Mouse (Mus musculus) lung, embryonic 16.5 days (tissue): ENCODE measurements around the gene Rfc4. TPM values are rescaled to one million over a fixed set of nuclear protein-coding genes. Genes with fewer than 3 reads are reported as not detected.

Source experiments
- ATAC-seq: fragments of 200-750 bp; cut with Nextera tagmentation; 2 replicates; pipeline ENCODE4 v1.8.0; 2017; ENCODE audit warnings: low read depth, mild to moderate bottlenecking, moderate library complexity
- H3K27ac ChIP-seq: fragments of 300-500 bp; sonication (generic); 2 replicates; pipeline ENCODE4 v1.5.1; 2014; ENCODE audit warnings: mild to moderate bottlenecking, control low read depth, low read length
- H3K27me3 ChIP-seq: fragments of 300-500 bp; sonication (generic); 2 replicates; pipeline ENCODE4 v1.6.1; 2014; ENCODE audit warnings: low read depth, low read length, mixed read lengths; ENCODE audit not compliant: control insufficient read depth, insufficient read depth
- H3K36me3 ChIP-seq: fragments of 300-500 bp; sonication (generic); 2 replicates; pipeline ENCODE4 v1.6.1; 2014; ENCODE audit warnings: low read length; ENCODE audit not compliant: control insufficient read depth, insufficient read depth
- H3K4me1 ChIP-seq: fragments of 300-500 bp; sonication (generic); replicated peaks from 2 replicates; pipeline ENCODE4 v1.6.1; 2014; ENCODE audit warnings: low read length, mixed read lengths; ENCODE audit not compliant: control insufficient read depth, insufficient read depth
- H3K4me2 ChIP-seq: fragments of 300-500 bp; sonication (generic); 2 replicates; pipeline ENCODE4 v1.6.1; 2014; ENCODE audit warnings: low read depth, low read length, control low read depth
- H3K4me3 ChIP-seq: fragments of 300-500 bp; sonication (generic); 2 replicates; pipeline ENCODE4 v1.5.1; 2014; ENCODE audit warnings: mild to moderate bottlenecking, low read length, control low read depth
- H3K9ac ChIP-seq: fragments of 300-500 bp; sonication (generic); 2 replicates; pipeline ENCODE4 v1.6.1; 2014; ENCODE audit warnings: low read length, control low read depth
- H3K9me3 ChIP-seq: fragments of 300-500 bp; sonication (generic); 2 replicates; pipeline ENCODE4 v1.6.1; 2016; ENCODE audit warnings: low read length; ENCODE audit not compliant: control insufficient read depth
- WGBS: fragments of 180-500 bp; shearing (Covaris S2); extraction: QIAGEN DNeasy Blood & Tissue Kit; methylation state at CpG from one replicate; pipeline ENCODE4 v1.1.7; 2014; 5-methylcytosine and 5-hydroxymethylcytosine counted together
- polyA plus RNA-seq: library from polyadenylated mRNA; unstranded; fragments of >200 nt; fragmentation: Nextera tagmentation; extraction: Ambion mirVana; gene quantifications from 2 replicates; pipeline ENCODE4 v1.2.1, GENCODE M21; 2015

Rfc4 gene
- polyA plus RNA-seq, 1 experiment from 2014 or later, result 123 TPM

DNA sequence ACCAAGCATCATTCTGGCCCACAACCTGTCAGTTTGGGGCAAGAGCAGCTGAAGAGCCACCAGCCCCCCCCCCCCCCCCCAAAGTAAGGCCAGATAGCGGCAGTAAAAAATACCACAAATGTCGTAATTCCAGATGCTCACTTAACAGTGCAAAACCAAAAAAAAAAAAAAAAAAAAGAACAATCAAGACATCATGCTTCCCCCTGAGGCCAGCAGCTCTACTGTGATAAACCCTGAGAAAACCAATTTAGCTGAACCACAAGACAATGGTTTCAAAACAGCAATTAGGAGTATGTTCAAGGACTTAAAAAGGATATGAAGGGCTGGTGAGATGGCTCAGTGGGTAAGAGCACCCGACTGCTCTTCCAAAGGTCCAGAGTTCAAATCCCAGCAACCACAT lies 34.6 kb upstream of the Rfc4 start:
- Histone ChIP-seq H3K36me3 (no peaks in the 10 kb centered on the region), H3K9me3 (no peaks in the 10 kb centered on the region), H3K4me2 (no peak overlapping the region), H3K4me1 (no peaks in the 10 kb centered on the region; the same call in 1 of the 2 replicates), H3K27ac (no peak overlapping the region), H3K9ac (no peak overlapping the region), H3K4me3 (no peak overlapping the region), H3K27me3 (no peaks in the 10 kb centered on the region)
- 86% methylated on average over 3 of the region's 3 CpGs for WGBS
- ATAC-seq, result no peak

DNA sequence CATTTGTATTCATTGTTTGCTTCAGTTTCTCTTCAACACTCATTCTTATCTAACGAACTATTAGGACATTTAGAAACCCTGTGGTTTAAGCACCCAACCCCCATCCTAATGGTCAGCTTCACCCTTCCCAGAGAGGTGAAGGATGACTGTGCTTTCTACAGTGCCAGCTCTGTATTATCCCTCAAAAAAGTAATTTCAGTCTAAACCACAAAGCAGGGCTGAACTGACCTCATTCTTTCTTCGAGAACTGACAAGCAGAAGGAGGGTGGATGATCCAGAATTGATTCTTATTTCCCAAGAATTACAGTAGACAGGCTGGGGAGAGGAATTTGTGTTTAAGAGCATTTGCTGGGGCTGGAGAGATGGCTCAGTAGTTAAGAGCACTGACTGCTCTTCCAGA lies 32.2 kb upstream of the Rfc4 start:
- Histone ChIP-seq H3K4me2 (no peak overlapping the region), H3K9ac (no peak overlapping the region), H3K9me3 (no peaks in the 10 kb centered on the region), H3K27me3 (no peaks in the 10 kb centered on the region), H3K27ac (no peak overlapping the region), H3K36me3 (no peaks in the 10 kb centered on the region), H3K4me1 (no peaks in the 10 kb centered on the region; the same call in 1 of the 2 replicates), H3K4me3 (no peak overlapping the region)
- 23% methylated on average over 2 of the region's 2 CpGs for WGBS
- ATAC-seq, result no peak

DNA sequence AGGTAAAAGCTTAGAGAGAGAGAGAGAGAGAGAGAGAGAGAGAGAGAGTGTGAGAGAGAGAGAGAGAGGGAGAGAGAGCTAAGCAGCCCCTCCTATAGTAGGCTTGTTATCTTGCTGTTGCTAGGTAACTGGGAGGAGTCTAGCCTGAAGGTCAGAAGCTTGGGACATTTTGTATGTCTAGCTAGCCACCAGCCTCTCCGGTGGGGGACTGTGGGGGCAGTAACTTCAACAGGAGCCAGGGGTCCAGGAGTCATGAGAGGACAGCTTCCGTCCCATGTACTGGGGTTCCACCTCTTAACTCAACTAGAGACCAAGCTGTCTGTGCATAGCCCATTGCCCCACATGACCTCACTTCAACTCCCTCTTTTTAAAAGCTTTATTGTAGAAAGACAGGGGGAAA lies 31.4 kb upstream of the Rfc4 start:
- H3K27me3 ChIP-seq, result no peaks in the 10 kb centered on the region
- H3K9ac ChIP-seq, result no peak overlapping the region
- H3K27ac ChIP-seq, result no peak overlapping the region
- no peak for ATAC-seq
- no peak overlapping the region for H3K4me2 ChIP-seq
- no peaks in the 10 kb centered on the region for H3K36me3 ChIP-seq
- 30% methylated on average over 2 of the region's 2 CpGs for whole genome bisulfite sequencing
- H3K4me1 ChIP-seq, result no peaks in the 10 kb centered on the region; the same call in 1 of the 2 replicates
- H3K4me3 ChIP-seq, result no peak overlapping the region
- no peaks in the 10 kb centered on the region for H3K9me3 ChIP-seq

DNA sequence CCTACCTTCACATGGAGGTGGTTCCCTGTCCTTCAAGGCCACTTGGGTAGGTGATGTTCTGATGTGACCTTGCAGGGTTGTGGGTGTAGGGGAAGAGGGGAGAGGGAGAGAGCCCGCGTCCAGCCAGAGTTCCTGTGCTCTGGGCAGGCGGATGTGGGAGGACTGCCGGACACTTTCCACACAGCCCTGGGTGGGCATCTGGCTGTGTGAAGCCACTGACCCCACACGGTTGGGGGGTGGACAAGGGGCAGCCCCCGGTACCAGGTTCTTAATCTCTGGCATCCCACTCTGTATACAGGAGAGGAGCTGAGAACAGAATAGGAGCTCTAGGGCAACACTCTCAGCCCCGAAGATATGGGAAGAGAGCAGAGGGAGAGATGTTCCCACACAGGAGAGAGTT lies 30.8 kb upstream of the Rfc4 start:
- Histone ChIP-seq H3K27ac (no peak overlapping the region), H3K27me3 (no peaks in the 10 kb centered on the region), H3K4me2 (no peak overlapping the region), H3K36me3 (no peaks in the 10 kb centered on the region), H3K4me3 (no peak overlapping the region), H3K9ac (no peak overlapping the region), H3K4me1 (no peaks in the 10 kb centered on the region; the same call in 1 of the 2 replicates), H3K9me3 (no peaks in the 10 kb centered on the region)
- no peak for ATAC-seq
- 68% methylated on average over 7 of the region's 7 CpGs for WGBS

DNA sequence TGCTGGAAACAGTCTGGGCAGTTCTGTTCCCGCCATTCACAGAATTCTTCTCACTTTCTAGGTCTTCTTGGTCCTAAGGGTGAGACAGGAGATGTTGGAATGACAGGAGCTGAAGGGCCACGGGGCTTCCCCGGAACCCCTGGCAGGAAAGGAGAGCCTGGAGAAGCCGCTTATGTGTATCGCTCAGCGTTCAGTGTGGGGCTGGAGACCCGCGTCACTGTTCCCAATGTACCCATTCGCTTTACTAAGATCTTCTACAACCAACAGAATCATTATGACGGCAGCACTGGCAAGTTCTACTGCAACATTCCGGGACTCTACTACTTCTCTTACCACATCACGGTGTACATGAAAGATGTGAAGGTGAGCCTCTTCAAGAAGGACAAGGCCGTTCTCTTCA lies 29.5 kb upstream of the Rfc4 start:
- ATAC-seq, result no peak
- Histone ChIP-seq H3K27ac (no peak overlapping the region), H3K4me3 (no peak overlapping the region), H3K9me3 (no peaks in the 10 kb centered on the region), H3K27me3 (no peaks in the 10 kb centered on the region), H3K9ac (no peak overlapping the region), H3K4me2 (no peak overlapping the region), H3K4me1 (no peaks in the 10 kb centered on the region; the same call in 1 of the 2 replicates), H3K36me3 (no peaks in the 10 kb centered on the region)
- 92% methylated on average over 13 of the region's 13 CpGs for WGBS

DNA sequence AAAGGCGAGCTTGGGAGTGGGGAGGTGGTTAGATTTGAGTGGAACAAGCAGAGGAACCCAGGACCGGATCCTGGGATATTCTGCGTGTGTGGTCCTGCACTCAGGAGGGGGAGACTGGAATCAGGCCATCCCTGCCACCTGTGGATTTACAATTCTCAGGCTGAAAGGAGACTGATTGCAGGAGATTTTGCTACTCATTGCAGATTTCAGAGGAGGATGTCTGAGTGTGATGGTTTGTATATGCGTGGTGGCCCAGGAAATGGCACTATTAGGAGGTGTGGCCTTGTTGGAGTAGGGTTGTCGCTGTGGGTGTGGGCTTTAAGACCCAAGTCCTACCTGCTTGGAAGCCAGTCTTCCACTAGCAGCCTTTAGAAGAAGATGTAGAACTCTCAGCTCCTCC lies 26.7 kb upstream of the Rfc4 start:
- no peak overlapping the region for H3K4me2 ChIP-seq
- H3K36me3 ChIP-seq, result no peaks in the 10 kb centered on the region
- H3K4me3 ChIP-seq, result no peak overlapping the region
- H3K27ac ChIP-seq, result no peak overlapping the region
- H3K9ac ChIP-seq, result no peak overlapping the region
- 60% methylated on average over 5 of the region's 5 CpGs for WGBS
- ATAC-seq, result no peak
- no peaks in the 10 kb centered on the region; the same call in 1 of the 2 replicates for H3K4me1 ChIP-seq
- H3K9me3 ChIP-seq, result no peaks in the 10 kb centered on the region
- no peaks in the 10 kb centered on the region for H3K27me3 ChIP-seq

DNA sequence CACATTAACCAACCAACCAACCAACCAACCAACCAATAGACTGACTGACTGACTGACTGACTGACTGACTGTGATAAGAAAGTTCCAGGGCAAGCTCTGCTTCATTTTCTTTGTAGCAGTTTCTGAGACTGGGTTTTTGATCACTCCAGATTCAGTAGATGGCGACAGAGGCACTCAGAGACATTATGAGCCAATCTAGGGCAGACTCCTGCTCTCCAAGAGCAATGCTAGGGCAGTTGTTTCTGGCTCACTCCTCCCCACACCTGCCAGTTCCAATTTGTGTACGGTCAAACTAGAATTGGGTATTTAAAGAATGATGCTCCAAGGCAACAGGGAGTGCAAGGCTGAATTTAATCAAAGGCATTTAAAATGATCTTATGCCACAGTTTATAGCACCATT lies 23.9 kb upstream of the Rfc4 start:
- 9% methylated on average over 2 of the region's 2 CpGs for WGBS

DNA sequence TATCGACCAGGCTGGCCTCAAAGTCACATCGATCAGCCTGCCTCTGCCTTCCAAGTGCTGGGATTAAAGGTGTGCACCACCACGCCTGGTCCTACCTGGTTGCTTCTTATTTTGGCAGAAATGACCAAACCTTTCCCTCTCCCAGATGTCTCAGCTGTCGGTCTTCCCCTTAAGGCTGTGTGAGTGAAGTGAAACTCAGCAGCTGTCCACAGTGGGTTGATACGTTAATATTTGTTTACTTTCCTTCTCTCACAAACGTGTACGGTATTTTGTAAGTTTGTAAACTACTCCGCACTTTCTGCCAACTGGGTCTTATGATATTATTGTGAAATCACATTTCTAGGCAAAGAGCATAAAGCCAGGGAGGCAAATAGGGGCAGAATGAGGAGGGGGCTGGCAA lies 21.9 kb upstream of the Rfc4 start:
- Histone ChIP-seq H3K4me1 (no peaks in the 10 kb centered on the region), H3K27ac (no peak overlapping the region), H3K36me3 (no peaks in the 10 kb centered on the region), H3K4me2 (no peak overlapping the region), H3K27me3 (no peaks in the 10 kb centered on the region), H3K9me3 (no peaks in the 10 kb centered on the region), H3K9ac (no peak overlapping the region), H3K4me3 (no peak overlapping the region)
- 56% methylated on average over 8 of the region's 8 CpGs for WGBS
- no peak for ATAC-seq

More for the DNA sequence above, 23.9 kb upstream of the Rfc4 start:
- ATAC-seq, result peak; percentile 67; the same call in 1 of the 2 replicates
- H3K9ac ChIP-seq, result no peak overlapping the region
- no peaks in the 10 kb centered on the region for H3K27me3 ChIP-seq
- H3K27ac ChIP-seq, result no peak overlapping the region
- H3K9me3 ChIP-seq, result no peaks in the 10 kb centered on the region
- H3K36me3 ChIP-seq, result no peaks in the 10 kb centered on the region
- H3K4me1 ChIP-seq, result no peaks in the 10 kb centered on the region
- H3K4me3 ChIP-seq, result no peak overlapping the region
- no peak overlapping the region for H3K4me2 ChIP-seq

DNA sequence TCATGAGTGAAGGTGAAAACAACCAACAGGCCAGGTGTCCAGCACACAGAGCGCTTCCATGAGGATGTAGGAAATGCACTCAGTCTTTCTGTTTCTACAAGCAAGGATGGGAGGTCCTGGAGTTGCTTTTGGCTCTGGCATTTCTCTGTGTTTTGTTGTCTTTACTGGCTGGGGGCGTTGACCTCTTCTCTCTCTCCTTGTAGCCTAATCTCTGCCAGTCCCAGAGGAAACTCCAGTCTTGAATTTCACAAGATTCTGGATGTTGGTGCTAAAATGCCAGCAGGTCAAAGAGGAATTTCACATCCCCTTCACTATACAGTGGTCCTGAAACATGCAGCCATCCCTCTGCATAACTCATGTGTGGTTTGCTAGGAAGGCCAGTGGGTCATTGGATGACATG lies 21.4 kb upstream of the Rfc4 start:
- no peaks in the 10 kb centered on the region for H3K9me3 ChIP-seq
- 72% methylated on average over 2 of the region's 2 CpGs for WGBS
- no peak overlapping the region for H3K4me3 ChIP-seq
- no peaks in the 10 kb centered on the region for H3K27me3 ChIP-seq
- no peaks in the 10 kb centered on the region for H3K36me3 ChIP-seq
- no peak for ATAC-seq
- no peak overlapping the region for H3K9ac ChIP-seq
- H3K27ac ChIP-seq, result no peak overlapping the region
- no peaks in the 10 kb centered on the region for H3K4me1 ChIP-seq
- H3K4me2 ChIP-seq, result no peak overlapping the region

DNA sequence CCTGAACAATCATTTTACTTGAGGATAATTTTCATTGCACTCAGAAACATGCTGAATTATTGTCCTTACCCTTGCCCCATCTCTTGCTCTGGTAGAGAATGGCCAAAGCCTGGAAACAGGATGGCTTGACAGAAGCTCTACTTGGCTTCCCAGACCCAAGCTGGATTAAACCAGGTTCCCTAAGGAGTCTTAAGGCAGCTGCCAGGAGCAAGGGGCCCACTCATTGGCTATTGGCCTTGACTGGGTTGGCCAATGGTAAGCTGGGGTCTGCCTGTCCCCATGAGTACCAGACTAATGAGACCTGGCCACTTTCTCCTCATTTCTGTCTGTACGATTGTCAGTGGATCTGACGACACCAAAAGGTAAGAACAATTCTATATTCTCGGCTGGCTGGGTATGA lies 18.7 kb upstream of the Rfc4 start, which contains the start of gene Adipoq:
Gene Adipoq (plus strand): TSS at position 257 of the 400 bp plus-strand sequence.
- Histone ChIP-seq H3K9me3 (no peaks in the 10 kb centered on the region), H3K36me3 (no peaks in the 10 kb centered on the region), H3K4me3 (no peak within 1 kb of the TSS), H3K4me2 (no peak within 1 kb of the TSS), H3K4me1 (no peaks in the 10 kb centered on the region), H3K27ac (no peak within 1 kb of the TSS), H3K27me3 (no peaks in the 10 kb centered on the region), H3K9ac (no peak within 1 kb of the TSS)
- WGBS, result 78% methylated on average over 3 of the region's 3 CpGs
- no peak for ATAC-seq
